Mouse (Mus musculus) ES-Bruce4 (cell line): ENCODE data around the gene Cfap126.

Source experiments
- EP300 ChIP-seq: IDR thresholded peaks from 2 replicates; pipeline ENCODE4 v1.6.1; 2011; ENCODE audit warnings: low read depth, low read length; ENCODE audit not compliant: insufficient read depth
- POLR2A ChIP-seq: IDR thresholded peaks from one replicate; pipeline ENCODE4 v1.8.1; 2011; ENCODE audit warnings: low read length; ENCODE audit not compliant: insufficient read depth

GRCm38 (mm10) chr1:171151966-171152365 is 38.2 kb downstream of the Cfap126 start:
- no peak for TF ChIP-seq EP300
- TF ChIP-seq POLR2A, result no peak
